Mouse (Mus musculus) brain, embryonic 14.5 days (tissue): Measurements from ENCODE around the gene Zfyve9. TPM values are rescaled to one million over a fixed set of nuclear protein-coding genes. Genes with fewer than 3 reads are reported as not detected.
"Not testable (repeated sequence)": the region's sequence is repeated elsewhere in the genome, so short reads cannot be mapped to it uniquely, and the experiment has no call there.

Experiments used
- DNase-seq: peaks from one replicate; pipeline ENCODE4 v3.0.0-alpha.2; 2011; ENCODE audit warnings: low read depth
- CTCF ChIP-seq: fragments of 200-500 bp; IDR thresholded peaks from 2 replicates; pipeline ENCODE4 v1.5.1; 2012; ENCODE audit warnings: inconsistent platforms, mild to moderate bottlenecking, moderate library complexity, borderline replicate concordance; ENCODE audit not compliant: insufficient read depth, insufficient read length; ENCODE audit errors: extremely low read depth
- POLR2A ChIP-seq: fragments of 200-500 bp; IDR thresholded peaks from 2 replicates; pipeline ENCODE4 v1.6.1; 2012; ENCODE audit warnings: mild to moderate bottlenecking, inconsistent platforms, borderline replicate concordance; ENCODE audit not compliant: poor library complexity, insufficient read depth, insufficient read length, severe bottlenecking; ENCODE audit errors: extremely low read depth
- polyA plus RNA-seq: library from polyadenylated mRNA; depleted of rRNA; stranded (reverse); fragments of >200 nt; gene quantifications from 2 replicates; pipeline ENCODE4 v1.2.3, GENCODE M21; 2012

The Zfyve9 gene
- polyA plus RNA-seq, 1 experiment, result 15.2 TPM

- no peak for TF ChIP-seq CTCF
- TF ChIP-seq POLR2A, result no peak
Observed at GRCm38 (mm10) chr4:108708209-108708608, 72.4 kb downstream of the Zfyve9 start.

GRCm38 (mm10) chr4:108696934-108697333 is 83.7 kb downstream of the Zfyve9 start:
- peak; percentile 71 for DNase-seq
- TF ChIP-seq POLR2A, result no peak
- peak; percentile 57; the same call in 1 of the 2 replicates for TF ChIP-seq CTCF

More at GRCm38 (mm10) chr4:108708209-108708608, 72.4 kb downstream of the Zfyve9 start:
- DNase-seq, result peak; percentile 2

GRCm38 (mm10) chr4:108691469-108691868 is 89.1 kb downstream of the Zfyve9 start:
- no peak for DNase-seq
- no peak for TF ChIP-seq POLR2A
- TF ChIP-seq CTCF, result no peak

- no peak for TF ChIP-seq CTCF
- no peak for TF ChIP-seq POLR2A
- no peak for DNase-seq
Observed at GRCm38 (mm10) chr4:108690479-108690878, 90.1 kb downstream of the Zfyve9 start.

- not testable (repeated sequence) for DNase-seq
Observed at GRCm38 (mm10) chr4:108687098-108687497, 93.5 kb downstream of the Zfyve9 start.

- no peak for DNase-seq
- TF ChIP-seq CTCF, result no peak
Observed at GRCm38 (mm10) chr4:108686156-108686555, 94.4 kb downstream of the Zfyve9 start.

GRCm38 (mm10) chr4:108664407-108664806 is 116.2 kb downstream of the Zfyve9 start:
- DNase-seq, result peak; percentile 41
- TF ChIP-seq POLR2A, result no peak
- TF ChIP-seq CTCF, result peak; percentile 50; the same call in 1 of the 2 replicates

- TF ChIP-seq CTCF (no peak), POLR2A (no peak)
- DNase-seq, result no peak
Observed at GRCm38 (mm10) chr4:108638752-108639151, 141.8 kb downstream of the Zfyve9 start.

- DNase-seq, result no peak
- TF ChIP-seq CTCF (no peak), POLR2A (no peak)
Observed at GRCm38 (mm10) chr4:108637721-108638120, 142.9 kb downstream of the Zfyve9 start.

- TF ChIP-seq POLR2A (no peak), CTCF (no peak)
- no peak for DNase-seq
Observed at GRCm38 (mm10) chr4:108635101-108635500, 145.5 kb downstream of the Zfyve9 start.

GRCm38 (mm10) chr4:108634696-108635095 is 145.9 kb downstream of the Zfyve9 start:
- DNase-seq, result no peak
- TF ChIP-seq POLR2A (no peak), CTCF (no peak)

- no peak for DNase-seq
- TF ChIP-seq CTCF (no peak), POLR2A (no peak)
Observed at GRCm38 (mm10) chr4:108633703-108634102, 146.9 kb downstream of the Zfyve9 start.

- TF ChIP-seq CTCF (no peak), POLR2A (no peak)
Observed at GRCm38 (mm10) chr4:108631616-108632015, 149.0 kb downstream of the Zfyve9 start.

More at GRCm38 (mm10) chr4:108631616-108632015, 149.0 kb downstream of the Zfyve9 start:
- DNase-seq, result no peak
